Mouse (Mus musculus) hindbrain, embryonic 14.5 days (tissue): Measurements from ENCODE around the gene Ier5. TPM values are rescaled to one million over a fixed set of nuclear protein-coding genes. Genes with fewer than 3 reads are reported as not detected.
A peak's percentile ranks its signal among the peaks of the same experiment; 100 is the strongest.

Experiments
- ATAC-seq: fragments of 200-750 bp; cut with Nextera tagmentation; 2 replicates; pipeline ENCODE4 v1.8.0; 2017; ENCODE audit warnings: moderate number of reproducible peaks, mild to moderate bottlenecking, moderate TSS enrichment, moderate library complexity; ENCODE audit not compliant: low FRiP score
- DNase-seq: peaks from one replicate; pipeline ENCODE4 v3.0.0-alpha.2; 2015; ENCODE audit warnings: low spot score
- H3K27ac ChIP-seq: fragments of 300-500 bp; sonication (generic); 2 replicates; pipeline ENCODE4 v1.5.1; 2014; ENCODE audit warnings: mild to moderate bottlenecking, moderate library complexity
- H3K27me3 ChIP-seq: fragments of 300-500 bp; sonication (generic); 2 replicates; pipeline ENCODE4 v1.6.1; 2014; ENCODE audit warnings: mild to moderate bottlenecking, low read length, mixed read lengths; ENCODE audit not compliant: control insufficient read depth, insufficient read depth
- H3K36me3 ChIP-seq: fragments of 300-500 bp; sonication (generic); replicated peaks from 2 replicates; pipeline ENCODE4 v1.6.1; 2014; ENCODE audit not compliant: control insufficient read depth, insufficient read depth
- H3K4me1 ChIP-seq: fragments of 300-500 bp; sonication (generic); replicated peaks from 2 replicates; pipeline ENCODE4 v1.6.1; 2014; ENCODE audit warnings: antibody characterized with exemption, low read length, mixed read lengths; ENCODE audit not compliant: control insufficient read depth, insufficient read depth
- H3K4me2 ChIP-seq: fragments of 300-500 bp; sonication (generic); replicated peaks from 2 replicates; pipeline ENCODE4 v1.6.1; 2014; ENCODE audit warnings: mild to moderate bottlenecking, moderate library complexity
- H3K4me3 ChIP-seq: fragments of 300-500 bp; sonication (generic); replicated peaks from 2 replicates; pipeline ENCODE4 v1.5.1; 2014; ENCODE audit warnings: mild to moderate bottlenecking, low read length
- H3K9ac ChIP-seq: fragments of 300-500 bp; sonication (generic); 2 replicates; pipeline ENCODE4 v1.6.1; 2014
- H3K9me3 ChIP-seq: fragments of 300-500 bp; sonication (generic); 2 replicates; pipeline ENCODE4 v1.6.1; 2016; ENCODE audit warnings: low read length; ENCODE audit not compliant: control insufficient read depth
- WGBS: fragments of 180-500 bp; shearing (Covaris S2); extraction: QIAGEN DNeasy Blood & Tissue Kit; methylation state at CpG from one replicate; pipeline ENCODE4 v1.1.7; 2014; 5-methylcytosine and 5-hydroxymethylcytosine counted together
- polyA plus RNA-seq: library from polyadenylated mRNA; unstranded; fragments of >200 nt; fragmentation: Nextera tagmentation; extraction: Ambion mirVana; gene quantifications from 2 replicates; pipeline ENCODE4 v1.2.1, GENCODE M21; 2014

Ier5 gene
- polyA plus RNA-seq, 1 experiment from 2014 or later = 10.5 TPM

GRCm38 (mm10) chr1:155107843-155108242, 8.4 kb upstream of the Ier5 start:
- H3K27me3 ChIP-seq = no peaks in the 10 kb centered on the region
- DNase-seq (no peak), ATAC-seq (no peak)
- H3K4me3 ChIP-seq = no peak overlapping the region
- H3K4me2 ChIP-seq = no peak overlapping the region
- no peak overlapping the region for H3K27ac ChIP-seq
- 62% methylated on average over 5 of the region's 5 CpGs for WGBS
- H3K36me3 ChIP-seq = no peaks in the 10 kb centered on the region
- H3K9me3 ChIP-seq = no peaks in the 10 kb centered on the region
- H3K4me1 ChIP-seq = peaks cover 13% of the 10 kb centered on the region
- H3K9ac ChIP-seq = no peak overlapping the region

GRCm38 (mm10) chr1:155106310-155106709, 6.9 kb upstream of the Ier5 start:
- ATAC-seq (no peak), DNase-seq (no peak)
- Histone ChIP-seq H3K36me3 (no peaks in the 10 kb centered on the region), H3K27me3 (no peaks in the 10 kb centered on the region), H3K4me3 (no peak overlapping the region), H3K27ac (no peak overlapping the region), H3K9me3 (no peaks in the 10 kb centered on the region), H3K4me1 (peaks cover 13% of the 10 kb centered on the region), H3K9ac (no peak overlapping the region), H3K4me2 (no peak overlapping the region)
- 83% methylated on average over 1 of the region's 1 CpGs for whole genome bisulfite sequencing

GRCm38 (mm10) chr1:155103991-155104390, 4.6 kb upstream of the Ier5 start:
- ATAC-seq (no peak), DNase-seq (no peak)
- Histone ChIP-seq H3K27ac (no peak overlapping the region), H3K9ac (no peak overlapping the region), H3K9me3 (no peaks in the 10 kb centered on the region), H3K27me3 (no peaks in the 10 kb centered on the region), H3K36me3 (no peaks in the 10 kb centered on the region), H3K4me2 (no peak overlapping the region), H3K4me1 (0 out of 2 replicates have a peak, but pooled peaks cover 3% of the 10 kb centered on the region), H3K4me3 (no peak overlapping the region)
- WGBS = 93% methylated on average over 5 of the region's 5 CpGs

DNA sequence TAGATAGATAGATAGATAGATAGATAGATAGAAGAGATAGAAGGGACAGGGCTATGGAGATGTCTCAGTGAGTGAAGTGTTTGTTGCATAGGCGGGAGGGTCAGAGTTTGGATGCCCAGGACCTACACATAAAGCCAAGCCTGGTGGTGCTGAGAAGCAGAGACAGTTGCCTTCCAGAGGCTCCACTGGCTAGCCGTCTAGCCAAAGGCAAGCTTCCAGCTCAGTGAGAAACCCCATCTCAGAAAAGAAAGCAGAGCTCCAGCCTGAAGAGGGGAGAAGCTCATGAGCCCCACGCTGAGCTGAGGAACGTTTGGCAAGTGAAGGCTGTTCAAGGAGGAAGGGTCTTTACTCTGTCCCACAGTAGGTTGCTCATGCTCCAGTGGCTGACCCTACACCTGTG, 3.2 kb upstream of the Ier5 start:
- H3K36me3 ChIP-seq = no peaks in the 10 kb centered on the region
- no peaks in the 10 kb centered on the region for H3K9me3 ChIP-seq
- H3K9ac ChIP-seq = no peak overlapping the region
- DNase-seq = no peak
- H3K27ac ChIP-seq = no peak overlapping the region
- no peak overlapping the region for H3K4me2 ChIP-seq
- WGBS = 76% methylated on average over 4 of the region's 4 CpGs
- H3K27me3 ChIP-seq = no peaks in the 10 kb centered on the region
- no peak overlapping the region for H3K4me3 ChIP-seq
- no peak for ATAC-seq
- 0 out of 2 replicates have a peak, but pooled peaks cover 4% of the 10 kb centered on the region for H3K4me1 ChIP-seq

GRCm38 (mm10) chr1:155098486-155099279, 753 bp downstream of the Ier5 start:
- Histone ChIP-seq H3K9me3 (no peaks in the 10 kb centered on the region), H3K4me2 (peak overlapping the region; percentile 85), H3K4me3 (peak overlapping the region; percentile 87), H3K36me3 (no peaks in the 10 kb centered on the region), H3K4me1 (peaks cover 23% of the 10 kb centered on the region), H3K27ac (peak overlapping the region; percentile 83), H3K27me3 (no peaks in the 10 kb centered on the region), H3K9ac (peak overlapping the region; percentile 95)
- ATAC-seq = peak; percentile 25
- WGBS = under 1% methylated on average over 78 of the region's 93 CpGs
- no peak for DNase-seq

GRCm38 (mm10) chr1:155097931-155098485, 1.4 kb downstream of the Ier5 start:
- Histone ChIP-seq H3K4me2 (peak overlapping the region; percentile 85), H3K27ac (peak overlapping the region; percentile 83), H3K9ac (peak overlapping the region; percentile 95), H3K27me3 (no peaks in the 10 kb centered on the region), H3K4me3 (peak overlapping the region; percentile 87), H3K4me1 (peaks cover 29% of the 10 kb centered on the region), H3K36me3 (no peaks in the 10 kb centered on the region), H3K9me3 (no peaks in the 10 kb centered on the region)
- under 1% methylated on average over 33 of the region's 33 CpGs for WGBS
- DNase-seq = no peak
- ATAC-seq = no peak

DNA sequence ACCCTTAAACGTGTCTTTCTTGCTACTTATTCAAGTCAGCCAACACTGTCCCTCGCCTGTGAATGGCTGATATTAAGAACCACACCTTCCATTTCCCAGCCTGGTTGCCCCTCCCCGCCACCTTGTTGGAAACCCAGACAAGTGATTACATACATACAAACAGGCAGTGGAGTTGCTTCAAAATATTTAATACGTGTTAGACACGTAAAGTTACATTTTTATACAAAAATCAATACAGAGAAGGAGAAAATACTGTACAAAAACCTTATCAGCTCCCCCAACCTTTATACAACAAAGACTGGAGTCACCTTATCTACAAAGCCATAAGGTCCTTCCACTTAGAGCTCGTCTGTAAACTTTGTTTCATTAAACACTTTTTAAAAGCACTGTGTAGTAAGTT, 2.1 kb downstream of the Ier5 start:
- peaks cover 35% of the 10 kb centered on the region for H3K4me1 ChIP-seq
- no peak for DNase-seq
- H3K9ac ChIP-seq = peak overlapping the region; percentile 95
- H3K4me3 ChIP-seq = peak overlapping the region; percentile 87
- WGBS = 29% methylated on average over 6 of the region's 6 CpGs
- no peaks in the 10 kb centered on the region for H3K36me3 ChIP-seq
- H3K4me2 ChIP-seq = peak overlapping the region; percentile 85
- H3K27ac ChIP-seq = 0 out of 2 replicates have a peak overlapping the region, but pooled peaks have one; percentile 83
- no peaks in the 10 kb centered on the region for H3K27me3 ChIP-seq
- ATAC-seq = no peak
- no peaks in the 10 kb centered on the region for H3K9me3 ChIP-seq

DNA sequence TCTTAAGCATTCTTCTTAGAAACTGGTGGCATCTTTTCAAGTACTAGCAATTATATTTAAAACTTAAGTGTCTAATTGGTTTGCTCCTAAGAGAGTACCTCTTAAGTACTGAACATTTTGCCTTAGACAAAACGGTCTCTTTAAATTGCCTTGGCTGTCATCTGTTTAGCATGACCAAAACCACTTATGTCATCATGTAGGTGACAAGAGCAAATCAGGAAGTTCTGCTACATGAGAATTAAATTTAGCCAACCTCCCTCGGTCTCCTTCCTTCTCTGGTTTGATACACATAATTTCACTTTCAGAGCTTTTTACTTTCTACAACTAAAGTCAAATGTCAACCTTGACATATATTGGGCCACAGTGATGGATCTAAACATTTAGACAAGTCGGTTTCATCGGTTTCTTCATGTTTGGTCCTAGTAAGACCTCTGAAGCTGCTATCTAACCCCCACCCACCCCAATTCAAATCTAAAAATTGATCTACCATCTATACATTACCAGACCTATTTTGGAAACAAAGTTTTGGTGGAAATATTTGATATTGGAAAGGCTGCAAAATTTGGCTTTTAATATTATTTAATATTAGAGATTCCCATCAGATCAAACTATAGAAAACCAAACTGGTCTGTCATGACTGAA, 2.7 kb downstream of the Ier5 start:
- H3K4me2 ChIP-seq = peak overlapping the region; percentile 85
- H3K9ac ChIP-seq = peak overlapping the region; percentile 95; the same call in 1 of the 2 replicates
- H3K27me3 ChIP-seq = no peaks in the 10 kb centered on the region
- H3K36me3 ChIP-seq = no peaks in the 10 kb centered on the region
- no peaks in the 10 kb centered on the region for H3K9me3 ChIP-seq
- no peak for DNase-seq
- peak overlapping the region; percentile 87 for H3K4me3 ChIP-seq
- peaks cover 41% of the 10 kb centered on the region for H3K4me1 ChIP-seq
- no peak for ATAC-seq
- no peak overlapping the region for H3K27ac ChIP-seq
- WGBS = 76% methylated on average over 4 of the region's 4 CpGs

DNA sequence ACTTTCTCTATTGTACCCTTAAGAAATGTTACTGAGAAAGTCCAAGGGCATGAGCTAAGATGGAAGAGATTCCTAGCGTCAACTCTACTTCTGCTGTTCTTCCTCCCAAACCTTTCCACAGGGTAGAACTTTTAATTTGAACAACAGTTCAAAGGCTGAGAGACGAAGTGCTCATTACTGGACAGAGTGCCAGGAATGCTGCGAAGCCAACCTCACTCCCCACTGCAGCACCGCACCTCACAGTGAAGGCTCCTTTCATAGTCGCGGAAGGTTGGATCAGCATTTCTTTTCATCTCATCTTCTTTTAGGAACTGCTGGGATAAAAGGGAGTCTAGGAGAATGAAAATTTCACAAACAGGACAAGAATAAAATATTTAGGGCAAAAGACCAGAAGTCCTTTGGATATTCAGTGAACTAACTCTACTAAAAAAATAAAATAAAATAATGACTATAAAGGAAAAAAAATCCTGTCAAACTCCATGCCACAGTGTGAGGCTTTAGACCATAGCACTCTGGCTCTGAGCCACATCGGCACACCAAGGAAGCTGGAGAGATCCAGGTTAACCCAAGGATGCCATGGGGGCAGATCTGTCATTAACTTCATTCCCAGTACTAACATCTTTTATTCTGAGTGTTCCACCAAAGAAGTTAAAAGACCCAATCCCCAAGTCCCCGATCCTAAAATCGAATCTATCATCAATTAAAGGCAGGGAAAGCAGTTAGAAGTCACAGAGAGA, 5.3 kb downstream of the Ier5 start:
- no peaks in the 10 kb centered on the region for H3K9me3 ChIP-seq
- no peak for DNase-seq
- 43% methylated on average over 9 of the region's 9 CpGs for WGBS
- no peak overlapping the region for H3K9ac ChIP-seq
- H3K27ac ChIP-seq = no peak overlapping the region
- H3K4me2 ChIP-seq = no peak overlapping the region
- peaks cover 42% of the 10 kb centered on the region for H3K4me1 ChIP-seq
- no peak for ATAC-seq
- H3K4me3 ChIP-seq = no peak overlapping the region
- no peaks in the 10 kb centered on the region for H3K36me3 ChIP-seq
- no peaks in the 10 kb centered on the region for H3K27me3 ChIP-seq
